Mouse (Mus musculus) testis, adult 2 months (tissue): Measurements from ENCODE around the gene Rab7b.

Source experiments
- CTCF ChIP-seq: fragments of 200-500 bp; IDR thresholded peaks from 2 replicates; pipeline ENCODE4 v1.5.1; 2012; ENCODE audit warnings: low read depth, mild to moderate bottlenecking, inconsistent platforms, low read length, moderate library complexity; ENCODE audit not compliant: control insufficient read depth, insufficient read depth, insufficient replicate concordance
- POLR2A ChIP-seq: fragments of 200-500 bp; IDR thresholded peaks from 2 replicates; pipeline ENCODE4 v1.6.1; 2012; ENCODE audit warnings: low read depth, mild to moderate bottlenecking, inconsistent platforms, low read length, moderate library complexity; ENCODE audit not compliant: control insufficient read depth

- TF ChIP-seq POLR2A, result no peak
- TF ChIP-seq CTCF, result no peak
Observed at GRCm38 (mm10) chr1:131695308-131695707, 6.8 kb downstream of the Rab7b start.
